Mouse (Mus musculus) skeletal muscle tissue, adult 2 months (tissue): Measurements from ENCODE around the gene Lamp2.
A peak's percentile ranks its signal among the peaks of the same experiment; 100 is the strongest.
"Not testable (repeated sequence)": the region's sequence is repeated elsewhere in the genome, so short reads cannot be mapped to it uniquely, and the experiment has no call there.

Experiments used
- DNase-seq: peaks from one replicate; pipeline ENCODE4 v3.0.0-alpha.2; 2012; ENCODE audit warnings: low read depth, low spot score

Lamp2 gene

GRCm38 (mm10) chrX:38455890-38456634, at the start of gene Lamp2:
Gene Lamp2 (minus strand): TSS chrX:38456454.
- DNase-seq, result peak; percentile 86

GRCm38 (mm10) chrX:38504846-38505245, 48.6 kb upstream of the Lamp2 start:
- no peak for DNase-seq

DNA sequence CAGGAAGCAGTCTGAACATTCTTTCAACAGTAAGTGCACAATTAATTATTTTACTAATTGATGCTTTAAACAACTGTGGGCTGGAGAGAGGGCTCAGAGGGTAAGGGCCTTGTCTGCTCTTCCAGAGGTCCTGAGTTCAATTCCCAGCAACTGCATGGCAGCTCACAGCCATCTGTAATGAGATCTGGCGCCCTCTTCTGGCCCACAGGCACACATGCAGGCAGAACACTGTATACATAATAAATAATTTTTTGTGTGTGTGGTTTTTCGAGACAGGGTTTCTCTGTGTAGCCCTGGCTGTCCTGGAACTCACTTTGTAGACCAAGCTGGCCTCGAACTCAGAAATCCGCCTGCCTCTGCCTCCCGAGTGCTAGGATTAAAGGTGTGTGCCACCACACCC, 45.9 kb upstream of the Lamp2 start:
- not testable (repeated sequence) for DNase-seq

- not testable (repeated sequence) for DNase-seq
These were observed 29.2 kb upstream of the Lamp2 start for GRCm38 (mm10) chrX:38485464-38485863.

DNA sequence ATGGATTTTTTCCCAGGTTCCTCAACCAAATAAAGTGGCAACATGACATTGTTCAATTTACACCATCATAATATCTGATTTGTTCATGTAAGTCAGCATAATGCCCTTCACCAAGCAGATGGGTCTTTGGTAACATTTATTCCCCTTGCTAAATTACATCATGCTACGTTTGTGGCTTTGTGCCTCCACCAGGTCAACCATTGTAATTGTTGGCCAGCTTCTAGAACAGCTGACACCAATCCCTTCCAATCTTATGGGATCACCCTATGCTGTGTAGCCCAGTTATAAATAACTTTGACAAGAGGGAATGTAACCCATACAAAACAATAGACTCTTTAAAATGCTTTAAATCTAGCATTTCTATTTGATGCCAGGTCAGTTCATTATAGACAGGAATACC, 22.3 kb upstream of the Lamp2 start:
- no peak for DNase-seq

DNA sequence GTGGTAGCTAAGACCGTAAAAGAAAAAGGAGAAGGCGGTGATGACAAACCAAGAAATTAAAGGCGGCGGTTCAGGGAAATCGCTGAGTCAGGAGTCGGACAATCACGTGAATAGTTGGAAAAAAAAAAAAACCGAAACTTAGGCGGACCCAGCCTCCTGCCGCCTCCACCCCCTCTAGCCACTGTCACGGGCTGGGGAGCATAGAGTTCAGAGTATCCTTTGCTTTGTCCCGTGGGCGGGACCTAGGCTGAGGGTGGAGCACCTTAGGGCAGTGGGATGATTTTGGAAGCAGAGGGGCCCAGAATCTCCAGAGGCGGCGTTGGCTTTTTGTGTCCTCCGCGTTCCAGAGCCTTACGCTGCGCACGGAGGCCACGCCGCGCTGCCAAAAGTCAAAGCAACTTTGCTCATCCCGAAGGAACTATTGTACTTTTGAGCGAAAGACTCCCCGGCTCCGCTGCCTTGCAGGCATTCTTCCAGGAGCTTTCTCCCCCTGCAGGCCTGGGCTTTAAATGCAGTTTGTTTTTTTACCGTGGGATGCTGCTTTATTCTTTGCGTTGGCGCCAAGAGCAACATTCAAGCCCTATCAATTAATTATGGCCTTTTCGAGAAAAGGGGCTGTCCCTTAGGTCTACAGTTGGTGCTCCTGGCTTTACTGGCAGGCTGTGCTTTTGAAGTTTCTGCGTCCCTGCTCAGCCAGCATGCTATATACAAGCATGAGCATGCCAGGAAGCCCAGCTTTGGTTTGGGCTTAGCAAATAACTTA, 17.5 kb upstream of the Lamp2 start:
- peak; percentile 85 for DNase-seq

DNA sequence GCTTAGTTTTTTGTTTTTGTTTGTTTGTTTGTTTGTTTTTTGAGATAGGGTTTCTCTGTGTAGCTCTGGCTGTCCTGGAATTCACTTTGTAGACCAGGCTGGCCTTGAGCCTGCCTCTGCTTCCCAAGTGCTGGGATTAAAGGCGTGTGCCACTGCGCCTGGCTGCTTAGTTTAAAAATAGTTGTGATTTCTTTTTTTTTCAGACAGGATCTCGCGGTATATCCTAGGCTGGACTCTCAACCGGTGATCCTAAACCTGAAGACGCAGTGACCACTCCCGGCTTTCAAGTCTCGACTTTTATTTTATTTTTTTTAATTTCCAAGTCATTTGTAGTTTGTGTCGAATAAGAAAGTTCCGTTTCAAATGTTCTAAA, 16.9 kb upstream of the Lamp2 start:
- no peak for DNase-seq

DNA sequence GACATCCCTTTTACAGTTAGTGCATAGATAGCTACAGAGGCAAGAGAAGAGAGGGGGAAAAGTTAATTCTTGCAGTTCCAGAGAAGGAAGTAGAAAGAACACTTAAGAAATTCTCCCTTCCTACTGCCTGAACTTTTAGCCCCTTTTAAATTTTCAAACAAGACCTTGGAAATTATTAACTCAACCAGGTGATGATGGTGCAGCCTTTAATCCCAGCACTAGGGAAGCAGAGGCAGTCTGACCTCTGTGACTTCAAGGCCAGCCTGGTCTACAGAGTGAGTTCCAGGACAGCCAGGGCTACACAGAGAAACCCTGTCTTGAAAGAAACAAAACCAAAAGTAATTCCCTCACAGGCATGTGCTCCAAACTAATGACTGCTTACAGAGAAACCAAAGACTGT, 10.0 kb upstream of the Lamp2 start:
- no peak for DNase-seq

- no peak for DNase-seq
These were observed 6.9 kb upstream of the Lamp2 start for GRCm38 (mm10) chrX:38463160-38463559.

GRCm38 (mm10) chrX:38462101-38462500, 5.8 kb upstream of the Lamp2 start:
- no peak for DNase-seq

DNA sequence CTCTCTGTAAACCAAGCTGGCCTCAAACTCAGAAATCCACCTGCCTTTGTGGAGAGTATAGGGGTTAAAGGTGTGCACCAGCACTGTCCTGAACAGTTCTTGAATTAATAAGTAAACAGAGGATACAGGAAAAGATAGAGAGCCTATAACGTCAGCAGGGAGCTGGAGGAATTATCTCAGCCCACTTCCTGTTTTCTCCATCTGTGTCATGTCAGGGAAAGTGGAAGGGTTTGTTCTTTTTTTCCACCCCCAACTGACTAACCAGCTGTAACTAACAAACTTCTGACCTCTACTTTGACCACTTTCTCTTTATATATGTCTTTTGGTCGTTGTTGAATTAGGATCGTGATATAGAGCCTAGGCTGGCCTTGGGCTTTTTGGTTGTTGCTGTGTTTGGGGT, 4.6 kb upstream of the Lamp2 start:
- no peak for DNase-seq

- no peak for DNase-seq
These were observed 2.8 kb upstream of the Lamp2 start for GRCm38 (mm10) chrX:38459076-38459475.

- no peak for DNase-seq
These were observed 367 bp upstream of the Lamp2 start for GRCm38 (mm10) chrX:38456635-38457006.

DNA sequence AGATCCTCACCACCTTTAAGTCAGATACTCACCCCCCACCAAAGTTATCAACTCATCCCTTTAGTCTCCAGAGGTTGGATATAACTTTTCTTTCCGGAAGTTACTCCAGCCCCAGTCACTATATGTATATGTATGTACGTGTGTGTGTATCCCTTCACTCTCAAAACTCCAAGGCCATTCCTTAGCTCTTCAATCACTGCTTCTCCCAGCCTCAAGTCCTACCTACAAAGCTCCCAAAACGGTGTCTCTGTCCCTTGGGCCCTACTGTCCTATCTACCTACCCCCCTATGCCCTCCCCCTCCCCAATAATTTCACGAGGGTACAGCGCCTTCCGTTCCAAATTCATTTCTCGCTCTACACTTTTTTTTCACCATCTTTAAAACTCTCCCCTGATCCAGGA, 780 bp downstream of the Lamp2 start:
- no peak for DNase-seq

GRCm38 (mm10) chrX:38454900-38455299, 1.4 kb downstream of the Lamp2 start:
- DNase-seq, result no peak

- DNase-seq, result no peak
These were observed 2.3 kb downstream of the Lamp2 start for GRCm38 (mm10) chrX:38453924-38454323.

DNA sequence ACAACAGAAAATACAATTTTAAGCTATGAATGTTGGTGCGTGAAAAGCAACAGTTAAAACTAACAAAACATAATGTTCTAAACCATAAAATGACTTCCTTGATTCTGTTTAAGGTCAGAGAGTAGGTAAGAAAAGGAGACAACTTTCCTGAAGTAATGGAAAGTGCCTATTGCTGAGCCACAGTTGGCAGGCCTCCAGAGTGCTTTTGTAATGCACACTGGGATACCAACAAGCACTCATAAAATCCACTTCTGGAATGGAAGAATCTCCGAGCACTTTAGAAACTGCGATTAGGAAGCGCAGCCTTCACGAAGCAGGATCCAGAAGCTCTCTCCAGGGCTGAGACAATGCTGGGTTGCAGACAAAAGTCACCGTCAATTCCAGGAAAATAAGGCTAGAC, 5.8 kb downstream of the Lamp2 start:
- DNase-seq, result peak; percentile 10

GRCm38 (mm10) chrX:38445705-38446104, 10.5 kb downstream of the Lamp2 start:
- DNase-seq, result no peak

- peak; percentile 10 for DNase-seq
These were observed 13.8 kb downstream of the Lamp2 start for GRCm38 (mm10) chrX:38442425-38442824.

DNA sequence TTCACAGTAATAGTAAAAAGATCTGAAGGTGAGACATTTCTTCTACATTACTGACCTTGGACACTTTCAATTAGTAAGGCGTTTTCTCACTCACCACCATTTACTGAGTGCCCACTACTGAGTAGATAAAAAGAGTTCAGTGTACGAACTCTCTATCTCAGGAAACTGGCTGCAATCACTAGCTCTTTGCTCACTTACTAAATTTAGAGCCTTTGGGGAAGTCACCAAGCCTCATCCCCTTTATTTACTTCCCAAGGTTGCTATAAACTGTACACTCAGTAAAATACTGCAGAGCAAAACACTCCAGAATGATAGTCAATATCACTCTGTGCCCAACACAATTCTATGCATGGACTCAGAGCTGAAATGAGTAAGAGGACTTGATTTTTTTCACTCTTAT, 16.6 kb downstream of the Lamp2 start:
- DNase-seq, result no peak

- DNase-seq, result peak; percentile 69
These were observed 18.0 kb downstream of the Lamp2 start for GRCm38 (mm10) chrX:38438147-38438791.

GRCm38 (mm10) chrX:38429455-38429854, 26.8 kb downstream of the Lamp2 start:
- no peak for DNase-seq
